Mouse (Mus musculus): ENCODE measurements at regions not wholly inside any gene's neighbourhood (a gene's known extent, or its start where the extent isn't known, plus 50 kb on each side); places are given as distances from the start of the nearest gene placed in this dataset.

DNA sequence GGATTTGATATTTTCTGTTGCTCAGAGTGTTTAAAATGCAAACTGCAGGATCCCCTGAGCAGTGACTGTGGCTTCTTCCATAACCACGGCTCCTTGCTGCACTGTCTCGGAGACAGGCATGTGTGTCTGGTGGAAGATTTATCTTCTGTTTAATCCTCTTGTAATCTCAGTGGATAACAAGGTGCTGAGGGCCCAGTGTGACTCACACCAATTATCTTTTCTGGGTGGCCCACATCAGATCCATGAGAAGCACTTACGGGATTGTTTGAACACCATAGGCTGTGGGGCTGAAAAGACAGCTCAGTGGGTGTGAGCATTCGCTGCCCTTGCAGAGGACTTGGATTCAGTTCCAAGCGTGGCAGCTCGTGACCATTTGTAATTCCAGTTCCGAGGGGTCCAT lies 101.2 kb upstream of the Sh3bp4 start:
- WGBS = 62% methylated on average over 7 of the region's 7 CpGs
- Histone ChIP-seq H3K27ac (ENCODE audit: low read depth, low read length) (no peak overlapping the region), H3K4me3 (ENCODE audit: low read depth, low read length) (no peak overlapping the region), H3K36me3 (ENCODE audit: control insufficient read depth, insufficient read depth, low read length) (no peaks in the 10 kb centered on the region), H3K9me3 (ENCODE audit: control insufficient read depth, low read length) (no peaks in the 10 kb centered on the region), H3K4me2 (no peak overlapping the region), H3K4me1 (ENCODE audit: control insufficient read depth, insufficient read depth, low read length) (no peaks in the 10 kb centered on the region), H3K27me3 (ENCODE audit: control insufficient read depth, insufficient read depth, low read length) (no peaks in the 10 kb centered on the region), H3K9ac (ENCODE audit: low read length) (no peak overlapping the region)
- ATAC-seq (ENCODE audit: low FRiP score) = no peak
- no peak for DNase-seq (ENCODE audit: low spot score, missing footprints)

DNA sequence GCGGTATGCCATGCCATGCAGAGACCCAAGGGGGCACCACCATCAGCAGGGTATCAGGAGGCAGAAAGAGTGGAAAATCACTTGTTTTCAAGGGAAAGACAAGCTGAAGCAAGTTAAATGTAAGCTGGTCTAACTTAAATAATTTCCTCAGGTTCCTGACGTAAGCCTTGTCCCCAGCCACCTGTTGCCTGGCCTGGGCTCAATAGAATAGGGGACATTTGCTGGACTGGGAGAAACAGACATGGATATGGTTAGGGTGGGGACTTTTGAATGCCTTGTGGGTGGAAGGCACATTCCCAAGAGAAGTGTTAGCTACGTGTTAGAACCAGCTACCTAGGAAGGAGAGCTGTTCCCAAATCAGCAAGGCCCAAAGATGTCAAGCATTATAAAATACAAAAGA lies 100.6 kb upstream of the Sh3bp4 start:
- Histone ChIP-seq H3K27ac (ENCODE audit: low read depth, low read length) (no peak overlapping the region), H3K9ac (ENCODE audit: low read length) (no peak overlapping the region), H3K36me3 (ENCODE audit: control insufficient read depth, insufficient read depth, low read length) (no peaks in the 10 kb centered on the region), H3K4me3 (ENCODE audit: low read depth, low read length) (no peak overlapping the region), H3K4me2 (no peak overlapping the region), H3K9me3 (ENCODE audit: control insufficient read depth, low read length) (no peaks in the 10 kb centered on the region), H3K27me3 (ENCODE audit: control insufficient read depth, insufficient read depth, low read length) (no peaks in the 10 kb centered on the region), H3K4me1 (ENCODE audit: control insufficient read depth, insufficient read depth, low read length) (no peaks in the 10 kb centered on the region)
- ATAC-seq (ENCODE audit: low FRiP score) = no peak
- WGBS = 93% methylated on average over 3 of the region's 3 CpGs
- no peak for DNase-seq (ENCODE audit: low spot score, missing footprints)

DNA sequence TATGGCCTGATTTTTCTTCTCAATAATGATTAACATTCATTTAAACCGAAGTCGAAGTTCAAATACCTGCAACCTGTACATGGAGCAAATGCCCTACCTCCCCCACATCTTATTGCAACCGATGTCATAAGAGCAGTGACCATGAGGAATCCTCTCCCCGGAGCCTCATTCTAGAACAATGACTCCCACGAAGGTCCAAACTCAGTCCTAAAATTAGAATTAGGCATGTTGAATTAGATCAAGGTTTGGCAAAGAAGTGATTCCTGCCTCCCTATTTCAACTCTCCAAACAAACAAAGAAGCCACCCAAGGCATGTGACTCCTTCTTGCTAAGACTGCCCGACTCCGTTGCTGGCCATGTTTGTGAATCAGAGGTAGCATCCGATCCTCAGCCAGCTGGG lies 94.1 kb upstream of the Sh3bp4 start:
- Histone ChIP-seq H3K4me3 (ENCODE audit: low read depth, low read length) (no peak overlapping the region), H3K36me3 (ENCODE audit: control insufficient read depth, insufficient read depth, low read length) (no peaks in the 10 kb centered on the region), H3K9me3 (ENCODE audit: control insufficient read depth, low read length) (no peaks in the 10 kb centered on the region), H3K27ac (ENCODE audit: low read depth, low read length) (no peak overlapping the region), H3K9ac (ENCODE audit: low read length) (no peak overlapping the region), H3K4me2 (no peak overlapping the region), H3K4me1 (ENCODE audit: control insufficient read depth, insufficient read depth, low read length) (no peaks in the 10 kb centered on the region), H3K27me3 (ENCODE audit: control insufficient read depth, insufficient read depth, low read length) (no peaks in the 10 kb centered on the region)
- no peak for ATAC-seq (ENCODE audit: low FRiP score)
- DNase-seq (ENCODE audit: low spot score, missing footprints) = no peak
- 93% methylated on average over 8 of the region's 8 CpGs for WGBS

DNA sequence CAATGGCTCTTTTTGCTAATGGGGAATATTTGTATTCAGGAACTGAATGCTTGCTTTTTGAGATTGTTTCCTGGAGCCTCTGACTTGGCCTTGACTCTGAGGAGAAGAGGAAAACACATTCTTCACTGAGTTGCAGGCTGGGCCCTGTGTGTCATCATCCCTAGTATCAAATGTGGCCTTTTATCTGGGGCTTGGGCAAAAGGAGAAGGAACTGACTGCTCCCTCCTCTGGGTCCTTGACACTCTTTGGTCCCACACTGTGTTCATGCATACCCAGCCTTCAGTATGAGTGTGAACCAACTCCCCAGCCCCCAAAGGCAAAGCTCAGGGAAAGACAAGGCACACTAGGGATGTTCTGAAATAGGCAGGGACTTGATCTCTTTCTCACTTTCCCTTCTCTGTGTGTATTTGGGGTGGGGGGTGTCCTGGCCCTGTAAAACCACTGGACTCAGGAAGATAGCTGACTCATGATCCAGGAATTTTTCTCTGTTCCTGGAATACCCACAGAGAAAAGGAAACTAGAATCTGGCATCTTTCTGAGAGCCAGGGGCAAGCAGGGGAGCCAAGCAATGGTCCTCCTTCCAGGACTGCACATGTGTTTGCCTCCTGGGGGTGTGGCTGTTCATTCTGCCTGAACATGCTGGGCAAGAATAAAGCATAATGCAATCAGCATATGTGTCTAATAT lies 82.1 kb upstream of the Sh3bp4 start:
- Histone ChIP-seq H3K4me3 (ENCODE audit: low read depth, low read length) (no peak overlapping the region), H3K9ac (ENCODE audit: low read length) (no peak overlapping the region), H3K36me3 (ENCODE audit: control insufficient read depth, insufficient read depth, low read length) (no peaks in the 10 kb centered on the region), H3K9me3 (ENCODE audit: control insufficient read depth, low read length) (no peaks in the 10 kb centered on the region), H3K4me2 (no peak overlapping the region), H3K27ac (ENCODE audit: low read depth, low read length) (no peak overlapping the region), H3K4me1 (ENCODE audit: control insufficient read depth, insufficient read depth, low read length) (no peaks in the 10 kb centered on the region), H3K27me3 (ENCODE audit: control insufficient read depth, insufficient read depth, low read length) (no peaks in the 10 kb centered on the region)
- DNase-seq (ENCODE audit: low spot score, missing footprints) = no peak
- ATAC-seq (ENCODE audit: low FRiP score) = no peak

DNA sequence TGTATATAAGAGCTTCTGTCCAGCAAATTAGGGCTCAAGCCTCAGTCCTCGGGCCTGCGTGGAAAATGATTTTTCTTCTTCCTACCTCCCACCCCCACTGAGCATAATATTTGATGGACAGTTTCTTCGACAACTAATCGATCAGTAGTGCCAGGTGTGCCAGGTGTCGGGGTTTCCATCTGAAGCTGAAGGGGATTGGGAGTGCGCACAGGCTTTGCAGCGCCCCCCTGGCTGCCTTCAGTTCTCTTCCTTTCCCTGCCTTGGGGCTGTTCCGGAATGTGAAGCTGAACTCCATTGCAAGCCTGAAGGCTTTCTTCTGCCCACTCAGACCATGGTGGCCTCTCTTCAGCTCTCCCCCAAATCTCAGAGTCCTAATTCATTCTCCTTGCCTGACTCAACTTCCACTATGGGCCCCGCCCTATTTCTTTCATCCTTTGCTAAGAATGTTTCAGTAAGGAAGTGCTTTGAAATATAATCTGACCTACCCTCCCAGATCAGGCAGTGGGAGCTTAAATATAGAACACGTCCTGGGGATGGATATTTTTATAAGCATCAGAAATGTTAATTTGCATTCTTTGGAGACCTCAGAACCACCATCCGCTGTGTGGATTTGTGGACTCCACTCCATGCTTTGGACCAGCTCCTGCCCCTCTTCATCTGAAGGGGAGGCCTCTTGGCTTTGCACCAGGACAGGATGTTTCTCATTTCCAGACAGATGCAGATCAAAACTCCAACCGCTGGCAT lies 75.5 kb upstream of the Sh3bp4 start:
- H3K4me2 ChIP-seq = no peak overlapping the region
- DNase-seq (ENCODE audit: low spot score, missing footprints) (peak; percentile 79), ATAC-seq (ENCODE audit: low FRiP score) (no peak)
- WGBS = 66% methylated on average over 12 of the region's 12 CpGs
- no peaks in the 10 kb centered on the region for H3K4me1 ChIP-seq (ENCODE audit: control insufficient read depth, insufficient read depth, low read length)
- no peaks in the 10 kb centered on the region for H3K36me3 ChIP-seq (ENCODE audit: control insufficient read depth, insufficient read depth, low read length)
- H3K27ac ChIP-seq (ENCODE audit: low read depth, low read length) = no peak overlapping the region
- no peak overlapping the region for H3K9ac ChIP-seq (ENCODE audit: low read length)
- H3K27me3 ChIP-seq (ENCODE audit: control insufficient read depth, insufficient read depth, low read length) = no peaks in the 10 kb centered on the region
- H3K4me3 ChIP-seq (ENCODE audit: low read depth, low read length) = no peak overlapping the region
- no peaks in the 10 kb centered on the region for H3K9me3 ChIP-seq (ENCODE audit: control insufficient read depth, low read length)

DNA sequence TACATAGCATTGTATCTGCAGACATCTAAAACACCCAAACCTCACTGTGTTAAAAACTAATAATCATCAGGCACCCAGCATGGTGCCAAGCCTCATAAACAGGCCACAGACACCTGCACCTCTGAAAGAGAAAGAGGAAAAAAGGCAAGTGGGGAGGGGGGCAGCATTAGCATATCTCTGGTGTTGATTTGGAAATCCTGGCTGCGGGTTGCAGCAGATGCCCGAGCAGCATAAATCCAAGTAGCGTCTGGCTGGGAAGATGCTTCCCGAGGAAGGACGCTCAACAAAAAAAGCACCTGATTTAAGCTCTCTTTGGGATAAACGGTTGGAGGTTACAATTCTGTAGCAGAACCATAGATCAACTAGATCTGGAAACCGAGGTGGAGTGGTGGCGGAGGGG lies 74.3 kb upstream of the Sh3bp4 start:
- H3K4me2 ChIP-seq = no peak overlapping the region
- no peaks in the 10 kb centered on the region for H3K9me3 ChIP-seq (ENCODE audit: control insufficient read depth, low read length)
- H3K9ac ChIP-seq (ENCODE audit: low read length) = no peak overlapping the region
- WGBS = 34% methylated on average over 8 of the region's 8 CpGs
- no peaks in the 10 kb centered on the region for H3K4me1 ChIP-seq (ENCODE audit: control insufficient read depth, insufficient read depth, low read length)
- H3K4me3 ChIP-seq (ENCODE audit: low read depth, low read length) = no peak overlapping the region
- ATAC-seq (ENCODE audit: low FRiP score) = no peak
- H3K27me3 ChIP-seq (ENCODE audit: control insufficient read depth, insufficient read depth, low read length) = no peaks in the 10 kb centered on the region
- no peak for DNase-seq (ENCODE audit: low spot score, missing footprints)
- H3K27ac ChIP-seq (ENCODE audit: low read depth, low read length) = no peak overlapping the region
- H3K36me3 ChIP-seq (ENCODE audit: control insufficient read depth, insufficient read depth, low read length) = no peaks in the 10 kb centered on the region

DNA sequence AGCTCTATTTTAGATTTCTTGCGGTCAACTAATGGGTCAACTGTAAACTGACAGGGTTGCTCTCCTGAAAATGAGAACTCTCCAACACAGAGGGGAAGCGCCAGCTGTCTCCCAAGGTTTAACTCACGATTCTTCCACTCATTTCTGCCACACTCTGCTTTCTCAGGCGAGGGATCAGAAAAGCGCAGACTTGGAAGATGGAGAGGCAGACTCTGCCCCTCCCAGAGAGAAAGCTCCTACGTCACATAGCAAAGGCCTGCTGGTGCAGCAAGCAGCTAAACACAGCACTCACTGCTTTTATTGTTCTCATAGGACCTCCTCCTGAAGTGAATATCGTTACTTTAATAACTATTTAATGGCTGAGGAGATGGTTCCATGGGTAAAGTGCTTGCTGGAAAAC lies 73.6 kb upstream of the Sh3bp4 start:
- no peak overlapping the region for H3K4me3 ChIP-seq (ENCODE audit: low read depth, low read length)
- ATAC-seq (ENCODE audit: low FRiP score) (no peak), DNase-seq (ENCODE audit: low spot score, missing footprints) (no peak)
- 60% methylated on average over 7 of the region's 7 CpGs for WGBS
- H3K9me3 ChIP-seq (ENCODE audit: control insufficient read depth, low read length) = no peaks in the 10 kb centered on the region
- H3K36me3 ChIP-seq (ENCODE audit: control insufficient read depth, insufficient read depth, low read length) = no peaks in the 10 kb centered on the region
- H3K4me1 ChIP-seq (ENCODE audit: control insufficient read depth, insufficient read depth, low read length) = no peaks in the 10 kb centered on the region
- H3K27ac ChIP-seq (ENCODE audit: low read depth, low read length) = no peak overlapping the region
- no peak overlapping the region for H3K4me2 ChIP-seq
- H3K9ac ChIP-seq (ENCODE audit: low read length) = no peak overlapping the region
- no peaks in the 10 kb centered on the region for H3K27me3 ChIP-seq (ENCODE audit: control insufficient read depth, insufficient read depth, low read length)

DNA sequence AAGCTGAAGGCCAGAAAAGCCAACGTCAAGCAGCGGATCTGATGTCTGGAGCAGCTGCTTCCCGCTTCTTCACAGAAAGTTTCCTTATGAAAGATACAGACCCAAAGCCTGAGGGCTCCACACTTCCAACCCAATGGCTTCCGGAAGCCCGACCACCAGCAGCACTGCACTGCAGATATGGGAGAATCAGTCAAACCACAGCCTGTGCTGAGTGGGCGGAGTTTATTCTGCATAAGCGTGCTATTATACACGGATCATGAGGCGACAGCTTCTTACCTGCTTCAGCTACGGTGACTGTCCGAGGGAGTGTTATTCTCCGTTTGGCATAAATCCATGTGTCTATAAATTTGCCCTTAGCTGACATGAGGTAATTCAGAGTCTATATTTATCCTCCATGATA lies 72.4 kb upstream of the Sh3bp4 start:
- H3K36me3 ChIP-seq (ENCODE audit: control insufficient read depth, insufficient read depth, low read length) = no peaks in the 10 kb centered on the region
- no peaks in the 10 kb centered on the region for H3K9me3 ChIP-seq (ENCODE audit: control insufficient read depth, low read length)
- DNase-seq (ENCODE audit: low spot score, missing footprints) (no peak), ATAC-seq (ENCODE audit: low FRiP score) (no peak)
- WGBS = 92% methylated on average over 12 of the region's 12 CpGs
- no peak overlapping the region for H3K9ac ChIP-seq (ENCODE audit: low read length)
- no peak overlapping the region for H3K4me3 ChIP-seq (ENCODE audit: low read depth, low read length)
- H3K4me1 ChIP-seq (ENCODE audit: control insufficient read depth, insufficient read depth, low read length) = no peaks in the 10 kb centered on the region
- H3K27ac ChIP-seq (ENCODE audit: low read depth, low read length) = no peak overlapping the region
- no peak overlapping the region for H3K4me2 ChIP-seq
- no peaks in the 10 kb centered on the region for H3K27me3 ChIP-seq (ENCODE audit: control insufficient read depth, insufficient read depth, low read length)

DNA sequence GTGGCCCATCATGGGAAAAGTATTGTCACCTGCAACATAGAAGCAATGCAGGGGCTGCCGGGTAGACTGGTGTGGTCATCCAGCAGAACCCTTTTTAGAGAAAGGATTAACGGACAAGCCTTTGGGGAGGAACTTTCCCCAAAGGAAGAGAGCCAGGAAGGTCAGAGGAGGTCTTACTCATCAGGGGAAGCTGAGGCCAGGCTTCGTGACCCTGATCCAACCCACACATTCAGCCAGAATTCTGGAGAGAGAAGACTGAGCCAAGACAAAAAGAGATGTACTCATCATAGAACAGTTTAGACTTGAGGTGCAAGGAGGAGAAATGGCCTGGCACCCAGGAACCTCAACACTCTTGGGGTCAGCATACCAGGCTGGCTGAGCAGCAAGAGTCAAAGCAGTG lies 67.9 kb upstream of the Sh3bp4 start:
- Histone ChIP-seq H3K4me3 (ENCODE audit: low read depth, low read length) (no peak overlapping the region), H3K9me3 (ENCODE audit: control insufficient read depth, low read length) (no peaks in the 10 kb centered on the region), H3K27me3 (ENCODE audit: control insufficient read depth, insufficient read depth, low read length) (no peaks in the 10 kb centered on the region), H3K9ac (ENCODE audit: low read length) (no peak overlapping the region), H3K4me2 (no peak overlapping the region), H3K4me1 (ENCODE audit: control insufficient read depth, insufficient read depth, low read length) (no peaks in the 10 kb centered on the region), H3K36me3 (ENCODE audit: control insufficient read depth, insufficient read depth, low read length) (no peaks in the 10 kb centered on the region), H3K27ac (ENCODE audit: low read depth, low read length) (no peak overlapping the region)
- ATAC-seq (ENCODE audit: low FRiP score) (no peak), DNase-seq (ENCODE audit: low spot score, missing footprints) (no peak)
- WGBS = 71% methylated on average over 3 of the region's 3 CpGs
